Mouse (Mus musculus) heart, embryonic 11.5 days (tissue): ENCODE measurements at regions not wholly inside any gene's neighbourhood (a gene's known extent, or its start where the extent isn't known, plus 50 kb on each side); places are given as distances from the start of the nearest gene placed in this dataset.

Experiments used
- ATAC-seq: fragments of 200-750 bp; cut with Nextera tagmentation; replicated peaks from 2 replicates; pipeline ENCODE4 v1.8.0; 2017; ENCODE audit warnings: moderate library complexity; ENCODE audit not compliant: insufficient number of reproducible peaks, low FRiP score, low TSS enrichment
- H3K27ac ChIP-seq: fragments of 300-500 bp; sonication (generic); 2 replicates; pipeline ENCODE4 v1.5.1; 2014; ENCODE audit warnings: mild to moderate bottlenecking, low read depth, low read length
- H3K27me3 ChIP-seq: fragments of 300-500 bp; sonication (generic); 2 replicates; pipeline ENCODE4 v1.6.1; 2014; ENCODE audit warnings: mild to moderate bottlenecking, low read length, mixed read lengths; ENCODE audit not compliant: control insufficient read depth, insufficient read depth
- H3K36me3 ChIP-seq: fragments of 300-500 bp; sonication (generic); 2 replicates; pipeline ENCODE4 v1.6.1; 2014; ENCODE audit warnings: mild to moderate bottlenecking, low read length, moderate library complexity, mixed read lengths; ENCODE audit not compliant: control insufficient read depth, insufficient read depth
- H3K4me1 ChIP-seq: fragments of 300-500 bp; sonication (generic); 2 replicates; pipeline ENCODE4 v1.6.1; 2014; ENCODE audit warnings: low read length; ENCODE audit not compliant: control insufficient read depth, insufficient read depth
- H3K4me2 ChIP-seq: fragments of 300-500 bp; sonication (generic); 2 replicates; pipeline ENCODE4 v1.6.1; 2014; ENCODE audit warnings: mild to moderate bottlenecking, moderate library complexity
- H3K4me3 ChIP-seq: fragments of 300-500 bp; sonication (generic); 2 replicates; pipeline ENCODE4 v1.5.1; 2014; ENCODE audit warnings: low read depth, low read length
- H3K9ac ChIP-seq: fragments of 300-500 bp; sonication (generic); 2 replicates; pipeline ENCODE4 v1.6.1; 2014; ENCODE audit warnings: mild to moderate bottlenecking, low read depth, low read length, moderate library complexity
- H3K9me3 ChIP-seq: fragments of 300-500 bp; sonication (generic); replicated peaks from 2 replicates; pipeline ENCODE4 v1.6.1; 2016; ENCODE audit warnings: low read length; ENCODE audit not compliant: control insufficient read depth
- WGBS: fragments of 180-500 bp; shearing (Covaris S2); extraction: QIAGEN DNeasy Blood & Tissue Kit; methylation state at CpG from one replicate; pipeline ENCODE4 v1.1.7; 2014; ENCODE audit not compliant: insufficient replicate concordance; 5-methylcytosine and 5-hydroxymethylcytosine counted together

DNA sequence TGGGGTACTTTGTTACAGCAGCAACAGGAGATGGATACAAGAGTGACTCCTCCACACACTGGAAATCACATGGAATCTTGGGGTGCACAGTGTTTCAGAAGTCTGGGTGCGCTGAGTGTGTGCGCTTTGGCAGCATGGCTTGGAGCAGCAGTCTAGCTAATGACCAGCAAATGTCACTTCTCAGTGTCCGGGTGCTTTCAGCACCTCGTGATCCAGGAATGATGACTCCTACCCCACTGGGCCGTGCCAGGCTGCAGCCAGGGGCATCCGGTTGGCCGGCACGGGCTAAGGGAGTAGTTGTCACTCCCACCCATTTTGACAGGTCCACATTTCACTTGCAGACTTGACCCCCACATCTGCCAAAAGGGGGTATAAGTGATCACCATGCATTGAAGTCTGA, 264.3 kb downstream of the Rps24 start:
- Histone ChIP-seq H3K4me3 (no peak overlapping the region), H3K36me3 (no peaks in the 10 kb centered on the region), H3K27me3 (no peaks in the 10 kb centered on the region), H3K27ac (no peak overlapping the region), H3K4me2 (no peak overlapping the region), H3K9ac (no peak overlapping the region), H3K4me1 (peaks cover 18% of the 10 kb centered on the region), H3K9me3 (no peaks in the 10 kb centered on the region)
- ATAC-seq: no peak
- 56% methylated on average over 8 of the region's 8 CpGs for WGBS

- Histone ChIP-seq H3K9me3 (no peaks in the 10 kb centered on the region), H3K4me2 (no peak overlapping the region), H3K9ac (no peak overlapping the region), H3K36me3 (no peaks in the 10 kb centered on the region), H3K4me1 (peaks cover 20% of the 10 kb centered on the region), H3K27me3 (no peaks in the 10 kb centered on the region), H3K27ac (no peak overlapping the region), H3K4me3 (no peak overlapping the region)
- WGBS: 51% methylated on average over 1 of the region's 1 CpGs
- no peak for ATAC-seq
These were observed 267.8 kb downstream of the Rps24 start for GRCm38 (mm10) chr14:24754753-24755152.

DNA sequence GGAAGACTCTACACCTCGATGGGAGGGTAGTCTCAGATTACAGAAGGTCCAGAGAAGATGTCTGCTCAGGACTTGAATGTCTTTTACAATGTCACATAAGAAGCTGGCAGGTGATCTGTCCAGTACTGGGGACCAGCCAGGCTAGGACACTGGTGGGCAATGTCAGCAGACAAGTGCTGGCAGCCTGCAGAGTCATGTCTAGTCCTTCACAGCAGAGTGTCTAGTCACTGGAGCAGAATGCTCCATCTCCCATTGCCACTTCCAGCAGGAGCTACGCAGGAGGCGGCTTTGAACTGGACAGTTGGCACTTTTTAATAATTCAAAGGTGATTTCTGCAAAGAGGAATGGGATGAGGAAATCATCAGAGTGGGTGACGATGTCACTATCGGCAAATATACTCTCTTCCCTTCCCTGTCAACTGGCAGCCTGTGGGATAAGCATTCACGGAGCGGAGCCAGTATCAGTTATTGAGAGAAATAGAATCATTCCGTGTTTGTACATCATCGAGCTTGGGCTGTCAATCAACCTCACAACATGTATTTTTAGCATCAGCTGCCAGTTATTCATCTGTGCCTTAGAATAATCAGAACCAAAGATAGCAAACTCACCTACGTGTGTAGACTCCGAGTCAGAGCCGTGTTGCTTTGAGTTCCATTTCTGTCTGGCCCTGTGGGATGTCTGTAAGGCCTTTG, 268.6 kb downstream of the Rps24 start:
- no peaks in the 10 kb centered on the region for H3K36me3 ChIP-seq
- 78% methylated on average over 12 of the region's 12 CpGs for WGBS
- no peak for ATAC-seq
- H3K4me1 ChIP-seq: peaks cover 20% of the 10 kb centered on the region
- H3K4me3 ChIP-seq: no peak overlapping the region
- H3K27ac ChIP-seq: no peak overlapping the region
- no peak overlapping the region for H3K4me2 ChIP-seq
- H3K9ac ChIP-seq: no peak overlapping the region
- no peaks in the 10 kb centered on the region for H3K9me3 ChIP-seq
- H3K27me3 ChIP-seq: no peaks in the 10 kb centered on the region

GRCm38 (mm10) chr14:24757302-24757701, 270.4 kb downstream of the Rps24 start:
- H3K4me1 ChIP-seq: peaks cover 12% of the 10 kb centered on the region
- no peak overlapping the region for H3K9ac ChIP-seq
- no peak overlapping the region for H3K4me2 ChIP-seq
- no peak overlapping the region for H3K4me3 ChIP-seq
- no peak for ATAC-seq
- H3K9me3 ChIP-seq: no peaks in the 10 kb centered on the region
- H3K36me3 ChIP-seq: no peaks in the 10 kb centered on the region
- H3K27ac ChIP-seq: no peak overlapping the region
- 86% methylated on average over 1 of the region's 1 CpGs for WGBS
- H3K27me3 ChIP-seq: no peaks in the 10 kb centered on the region

DNA sequence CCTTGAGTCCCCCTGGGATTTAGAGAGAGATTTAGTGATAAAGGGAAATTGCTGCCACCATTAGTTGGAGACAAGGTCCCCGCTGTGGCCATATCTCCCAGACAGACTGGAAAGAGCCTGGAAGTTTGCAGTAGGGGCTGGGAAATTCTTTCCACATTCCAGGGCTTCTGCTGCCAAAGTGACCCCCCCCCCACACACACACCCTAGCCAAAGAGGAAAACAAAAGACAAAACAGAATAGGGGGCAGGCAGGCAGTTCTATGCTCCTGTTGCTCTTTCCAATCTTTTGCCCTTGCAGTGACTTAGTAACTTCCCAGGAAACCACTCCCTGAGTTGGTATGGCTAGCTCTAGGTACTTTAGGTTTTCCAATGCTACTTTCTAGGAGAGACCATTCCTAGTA, 270.9 kb downstream of the Rps24 start:
- Histone ChIP-seq H3K4me1 (peaks cover 12% of the 10 kb centered on the region), H3K4me3 (no peak overlapping the region), H3K9ac (no peak overlapping the region), H3K36me3 (no peaks in the 10 kb centered on the region), H3K9me3 (no peaks in the 10 kb centered on the region), H3K27ac (peak overlapping the region; percentile 35; the same call in 1 of the 2 replicates), H3K27me3 (no peaks in the 10 kb centered on the region), H3K4me2 (no peak overlapping the region)
- ATAC-seq: 0 out of 2 replicates have a peak, but pooled peaks have one; percentile 25
- 25% methylated on average over 1 of the region's 1 CpGs for WGBS

GRCm38 (mm10) chr14:24760926-24761325, 274.0 kb downstream of the Rps24 start:
- H3K4me2 ChIP-seq: no peak overlapping the region
- no peak for ATAC-seq
- peaks cover 10% of the 10 kb centered on the region for H3K4me1 ChIP-seq
- H3K27me3 ChIP-seq: no peaks in the 10 kb centered on the region
- H3K9me3 ChIP-seq: no peaks in the 10 kb centered on the region
- 59% methylated on average over 1 of the region's 1 CpGs for WGBS
- no peak overlapping the region for H3K4me3 ChIP-seq
- H3K27ac ChIP-seq: no peak overlapping the region
- H3K36me3 ChIP-seq: no peaks in the 10 kb centered on the region
- H3K9ac ChIP-seq: no peak overlapping the region

- Histone ChIP-seq H3K36me3 (no peaks in the 10 kb centered on the region), H3K9ac (no peak overlapping the region), H3K4me3 (no peak overlapping the region), H3K9me3 (no peaks in the 10 kb centered on the region), H3K4me1 (peaks cover 8% of the 10 kb centered on the region), H3K27ac (no peak overlapping the region), H3K4me2 (no peak overlapping the region), H3K27me3 (no peaks in the 10 kb centered on the region)
- no peak for ATAC-seq
- WGBS: 12% methylated on average over 7 of the region's 7 CpGs
These were observed 275.7 kb downstream of the Rps24 start for GRCm38 (mm10) chr14:24762468-24763274.

DNA sequence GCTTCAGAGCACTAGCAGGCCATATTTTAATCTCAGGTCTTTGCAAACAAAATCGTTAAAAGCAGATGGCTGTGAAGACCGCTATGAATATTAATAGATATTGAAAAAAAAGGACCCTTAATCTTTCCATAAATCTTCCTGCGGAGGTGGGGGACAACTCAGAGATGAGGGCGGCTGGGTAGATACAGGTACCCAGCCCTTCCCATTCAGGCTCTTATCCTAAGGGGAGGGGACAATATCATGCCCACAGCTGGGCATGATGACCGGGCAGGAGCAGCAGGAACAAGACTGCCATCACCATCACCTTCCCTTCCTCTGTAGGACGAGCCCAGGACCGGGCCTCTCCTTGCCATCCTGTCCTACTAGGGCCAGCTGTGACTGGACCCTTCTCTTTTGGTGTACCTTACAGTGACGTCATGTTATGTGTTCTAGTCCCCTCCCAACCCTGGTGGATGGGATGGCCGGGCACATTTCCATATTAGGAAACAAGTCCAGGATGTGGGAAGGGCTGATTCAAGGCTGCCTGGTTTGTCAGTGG, 276.4 kb downstream of the Rps24 start:
- 60% methylated on average over 9 of the region's 9 CpGs for WGBS
- no peaks in the 10 kb centered on the region for H3K36me3 ChIP-seq
- no peak for ATAC-seq
- no peak overlapping the region for H3K27ac ChIP-seq
- no peak overlapping the region for H3K9ac ChIP-seq
- H3K27me3 ChIP-seq: no peaks in the 10 kb centered on the region
- H3K9me3 ChIP-seq: no peaks in the 10 kb centered on the region
- H3K4me3 ChIP-seq: no peak overlapping the region
- peaks cover 1% of the 10 kb centered on the region for H3K4me1 ChIP-seq
- no peak overlapping the region for H3K4me2 ChIP-seq
